Mouse (Mus musculus) midbrain, postnatal 0 days (tissue): ENCODE results near the gene Rundc3a. TPM values are rescaled to one million over a fixed set of nuclear protein-coding genes. Genes with fewer than 3 reads are reported as not detected.
A peak's percentile ranks its signal among the peaks of the same experiment; 100 is the strongest.
"Not testable (repeated sequence)": the region's sequence is repeated elsewhere in the genome, so short reads cannot be mapped to it uniquely, and the experiment has no call there.

ENCODE experiments used
- ATAC-seq: fragments of 200-750 bp; cut with Nextera tagmentation; 2 replicates; pipeline ENCODE4 v1.8.0; 2017; ENCODE audit warnings: moderate number of reproducible peaks, mild to moderate bottlenecking, moderate TSS enrichment, moderate library complexity; ENCODE audit not compliant: low FRiP score
- DNase-seq: peaks from one replicate; pipeline ENCODE4 v3.0.0-alpha.2; 2015; ENCODE audit warnings: low spot score
- H3K27ac ChIP-seq: fragments of 300-500 bp; sonication (generic); 2 replicates; pipeline ENCODE4 v1.5.1; 2014; ENCODE audit warnings: low read depth, mild to moderate bottlenecking, low read length, mixed read lengths
- H3K27me3 ChIP-seq: fragments of 300-500 bp; sonication (generic); 2 replicates; pipeline ENCODE4 v1.6.1; 2014; ENCODE audit warnings: low read length, control low read depth, mixed read lengths; ENCODE audit not compliant: insufficient read depth
- H3K36me3 ChIP-seq: fragments of 300-500 bp; sonication (generic); 2 replicates; pipeline ENCODE4 v1.6.1; 2014; ENCODE audit warnings: low read length, control low read depth, mixed read lengths; ENCODE audit not compliant: insufficient read depth
- H3K4me1 ChIP-seq: fragments of 300-500 bp; sonication (generic); 2 replicates; pipeline ENCODE4 v1.6.1; 2014; ENCODE audit warnings: mild to moderate bottlenecking, control low read depth, antibody characterized with exemption, low read length, mixed read lengths; ENCODE audit not compliant: insufficient read depth
- H3K4me2 ChIP-seq: fragments of 300-500 bp; sonication (generic); 2 replicates; pipeline ENCODE4 v1.6.1; 2014; ENCODE audit warnings: low read depth, mild to moderate bottlenecking, low read length, mixed read lengths; ENCODE audit not compliant: poor library complexity, severe bottlenecking
- H3K4me3 ChIP-seq: fragments of 300-500 bp; sonication (generic); 2 replicates; pipeline ENCODE4 v1.5.1; 2014; ENCODE audit warnings: low read depth, mild to moderate bottlenecking, low read length, moderate library complexity
- H3K9ac ChIP-seq: fragments of 300-500 bp; sonication (generic); replicated peaks from 2 replicates; pipeline ENCODE4 v1.6.1; 2014; ENCODE audit warnings: mild to moderate bottlenecking, low read length, moderate library complexity, mixed read lengths; ENCODE audit not compliant: poor library complexity, severe bottlenecking
- H3K9me3 ChIP-seq: fragments of 300-500 bp; sonication (generic); 2 replicates; pipeline ENCODE4 v1.6.1; 2016; ENCODE audit warnings: low read length, control low read depth
- CTCF ChIP-seq: IDR thresholded peaks from 2 replicates; pipeline ENCODE4 v1.5.1; 2016; ENCODE audit warnings: antibody characterized with exemption, mild to moderate bottlenecking
- WGBS: fragments of 180-500 bp; shearing (Covaris S2); extraction: QIAGEN DNeasy Blood & Tissue Kit; methylation state at CpG from one replicate; pipeline ENCODE4 v1.1.7; 2014; 5-methylcytosine and 5-hydroxymethylcytosine counted together
- polyA plus RNA-seq: library from polyadenylated mRNA; unstranded; fragments of >200 nt; fragmentation: Nextera tagmentation; extraction: Ambion mirVana; gene quantifications from 2 replicates; pipeline ENCODE4 v1.2.1, GENCODE M21; 2015
- total RNA-seq: library from RNA; depleted of rRNA; stranded (reverse); fragments of >200 nt; gene quantifications from 2 replicates; pipeline ENCODE4 v1.2.3, GENCODE M21; 2014

Gene Rundc3a
- total and polyA plus RNA-seq, 2 experiments from 2014 or later, result 133 to 397 TPM

DNA sequence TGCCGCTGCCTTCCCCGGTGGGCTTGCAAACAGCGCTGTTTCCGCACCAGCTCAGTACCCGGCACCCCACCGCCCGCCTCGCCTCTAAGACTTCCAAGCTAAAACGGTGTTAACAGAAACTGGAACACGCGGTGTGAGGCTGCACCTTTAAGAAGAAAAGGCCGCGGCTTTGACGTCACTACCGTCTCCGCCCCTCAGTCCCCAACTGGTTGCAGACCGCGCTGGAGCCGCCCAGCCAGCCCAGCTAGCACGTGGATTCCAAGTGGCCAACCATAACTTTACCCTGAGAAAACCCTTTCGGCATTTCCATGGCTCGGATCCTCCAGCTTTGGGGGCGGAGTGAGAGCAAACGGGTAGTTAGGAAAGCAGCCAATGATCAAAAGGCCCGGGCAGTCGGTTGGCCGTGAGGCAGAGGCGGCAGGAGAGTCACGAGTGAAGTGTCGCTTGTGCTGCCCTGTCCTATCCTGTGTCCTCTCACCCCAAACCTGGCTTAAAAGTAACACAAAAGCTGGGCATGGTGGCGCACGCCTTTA is 15.2 kb downstream of the Rundc3a start:
- DNase-seq, result peak; percentile 99
- Histone ChIP-seq H3K4me2 (peak overlapping the region; percentile 84), H3K27ac (peak overlapping the region; percentile 84), H3K9ac (no peak overlapping the region), H3K9me3 (no peaks in the 10 kb centered on the region), H3K36me3 (peaks cover 14% of the 10 kb centered on the region), H3K27me3 (no peaks in the 10 kb centered on the region), H3K4me1 (peaks cover 9% of the 10 kb centered on the region; the same call in 1 of the 2 replicates), H3K4me3 (peak overlapping the region; percentile 83)
- TF ChIP-seq CTCF, result no peak
- under 1% methylated on average over 32 of the region's 32 CpGs for WGBS
- peak; percentile 91 for ATAC-seq

- H3K4me1 ChIP-seq, result peaks cover 9% of the 10 kb centered on the region; the same call in 1 of the 2 replicates
- H3K27me3 ChIP-seq, result no peaks in the 10 kb centered on the region
- peak overlapping the region; percentile 83; the same call in 1 of the 2 replicates for H3K4me3 ChIP-seq
- ATAC-seq, result no peak
- WGBS, result 44% methylated on average over 15 of the region's 15 CpGs
- peak overlapping the region; percentile 84 for H3K4me2 ChIP-seq
- no peak for DNase-seq
- no peak overlapping the region for H3K27ac ChIP-seq
- H3K9ac ChIP-seq, result no peak overlapping the region
- no peaks in the 10 kb centered on the region for H3K9me3 ChIP-seq
- H3K36me3 ChIP-seq, result peaks cover 8% of the 10 kb centered on the region
- TF ChIP-seq CTCF, result no peak
Measured at GRCm38 (mm10) chr11:102408888-102409794, 15.9 kb downstream of the Rundc3a start.

DNA sequence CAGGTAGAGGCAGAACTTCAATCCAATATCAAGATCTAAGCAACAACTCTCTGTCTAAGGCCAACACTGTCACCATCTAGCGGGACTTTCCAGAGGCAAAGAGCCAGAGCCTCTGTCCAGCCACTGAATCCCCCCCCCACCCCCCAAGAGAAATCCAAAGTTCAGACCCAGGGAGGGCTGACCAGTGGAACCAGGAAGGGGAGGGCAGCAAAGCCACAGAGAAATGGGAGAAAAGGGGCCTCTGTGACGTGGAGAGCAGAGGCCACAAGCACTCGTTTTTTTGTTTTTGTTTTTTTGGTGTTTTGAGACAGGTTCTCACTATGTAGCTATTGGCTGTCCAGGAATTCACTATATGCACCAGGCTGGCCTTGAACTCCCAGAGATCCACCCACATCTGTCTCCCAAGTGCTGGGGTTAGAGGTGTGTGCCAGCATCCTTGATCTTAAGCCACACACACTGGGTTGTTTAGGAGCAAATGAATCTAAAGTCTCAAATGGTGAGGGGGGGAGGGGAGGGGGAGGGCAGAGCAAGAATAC is 16.7 kb downstream of the Rundc3a start:
- Histone ChIP-seq H3K4me3 (no peak overlapping the region), H3K9ac (no peak overlapping the region), H3K27ac (no peak overlapping the region), H3K36me3 (peaks cover 1% of the 10 kb centered on the region; the same call in 1 of the 2 replicates), H3K27me3 (no peaks in the 10 kb centered on the region), H3K4me2 (no peak overlapping the region), H3K4me1 (peaks cover 9% of the 10 kb centered on the region; the same call in 1 of the 2 replicates), H3K9me3 (no peaks in the 10 kb centered on the region)
- WGBS, result 72% methylated on average over 3 of the region's 3 CpGs
- ATAC-seq (no peak), DNase-seq (no peak)
- no peak for TF ChIP-seq CTCF

DNA sequence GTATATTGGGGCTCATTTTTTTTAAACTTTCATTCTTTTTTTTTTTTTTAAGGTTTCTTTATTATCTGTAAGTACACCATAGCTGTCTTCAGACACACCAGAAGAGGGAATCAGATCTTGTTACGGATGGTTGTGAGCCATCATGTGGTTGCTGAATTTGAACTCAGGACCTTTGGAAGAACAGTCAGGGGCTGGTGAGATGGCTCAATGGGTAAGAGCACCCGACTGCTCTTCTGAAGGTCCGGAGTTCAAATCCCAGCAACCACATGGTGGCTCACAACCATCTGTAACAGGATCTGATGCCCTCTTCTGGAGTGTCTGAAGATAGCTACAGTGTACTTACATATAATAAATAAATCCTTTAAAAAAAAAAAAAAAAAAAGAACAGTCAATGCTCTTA is 17.1 kb downstream of the Rundc3a start:
- not testable (repeated sequence) for ATAC-seq, H3K4me3 ChIP-seq, H3K36me3 ChIP-seq, H3K4me1 ChIP-seq, H3K27me3 ChIP-seq, H3K9me3 ChIP-seq, H3K27ac ChIP-seq, DNase-seq, H3K4me2 ChIP-seq, H3K9ac ChIP-seq
- 86% methylated on average over 3 of the region's 3 CpGs for WGBS

DNA sequence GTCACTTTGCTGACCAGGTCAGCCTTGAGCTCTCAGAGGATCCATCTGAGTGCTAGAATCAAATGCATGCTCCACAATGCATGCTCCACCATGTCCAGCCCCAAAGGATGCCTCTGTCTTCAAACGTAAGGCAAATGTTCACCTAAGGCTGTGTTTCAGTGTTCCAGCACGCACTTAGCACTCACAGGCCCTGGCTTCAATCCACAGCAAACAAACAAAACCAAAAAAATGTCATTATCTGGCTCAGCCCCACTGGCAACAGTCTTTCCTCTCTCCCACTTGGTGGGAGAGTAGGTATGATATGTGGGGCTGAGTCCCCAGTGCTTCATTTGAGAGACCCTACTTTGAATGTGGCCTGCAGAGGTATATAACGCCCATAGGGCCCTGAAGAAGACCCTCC is 17.9 kb downstream of the Rundc3a start:
- H3K36me3 ChIP-seq, result no peaks in the 10 kb centered on the region
- H3K4me2 ChIP-seq, result no peak overlapping the region
- no peaks in the 10 kb centered on the region for H3K9me3 ChIP-seq
- H3K27ac ChIP-seq, result no peak overlapping the region
- no peak overlapping the region for H3K4me3 ChIP-seq
- WGBS, result 78% methylated on average over 3 of the region's 3 CpGs
- H3K4me1 ChIP-seq, result peaks cover 5% of the 10 kb centered on the region; the same call in 1 of the 2 replicates
- H3K27me3 ChIP-seq, result no peaks in the 10 kb centered on the region
- H3K9ac ChIP-seq, result no peak overlapping the region
- DNase-seq (no peak), ATAC-seq (no peak)
- TF ChIP-seq CTCF, result no peak

- WGBS, result 8% methylated on average over 11 of the region's 11 CpGs
- no peaks in the 10 kb centered on the region for H3K36me3 ChIP-seq
Measured at GRCm38 (mm10) chr11:102411704-102412103, 18.5 kb downstream of the Rundc3a start.

More at GRCm38 (mm10) chr11:102411704-102412103, 18.5 kb downstream of the Rundc3a start:
- Histone ChIP-seq H3K4me2 (no peak overlapping the region), H3K9me3 (no peaks in the 10 kb centered on the region), H3K27ac (no peak overlapping the region), H3K4me3 (no peak overlapping the region), H3K27me3 (no peaks in the 10 kb centered on the region), H3K4me1 (no peaks in the 10 kb centered on the region), H3K9ac (no peak overlapping the region)
- ATAC-seq, result no peak
- TF ChIP-seq CTCF, result peak; percentile 93
- DNase-seq, result peak; percentile 95
